Mouse (Mus musculus): Measurements from ENCODE around the gene Kirrel3. TPM values are rescaled to one million over a fixed set of nuclear protein-coding genes. Genes with fewer than 3 reads are reported as not detected.

Gene Kirrel3
- polyA plus RNA-seq, 1 experiment from 2014 or later: 0.06 TPM

GRCm38 (mm10) chr9:34843275-34843965, 357.7 kb downstream of the Kirrel3 start:
- Histone ChIP-seq H3K9me3 (replicated peaks; ENCODE audit: control insufficient read depth, low read length) (no peaks in the 10 kb centered on the region), H3K27ac (ENCODE audit: low read length) (no peak overlapping the region), H3K4me3 (ENCODE audit: low read depth, low read length) (no peak overlapping the region), H3K4me2 (ENCODE audit: low read depth, low read length) (no peak overlapping the region), H3K9ac (ENCODE audit: low read depth, low read length) (no peak overlapping the region), H3K4me1 (ENCODE audit: control insufficient read depth, low read depth, low read length) (no peaks in the 10 kb centered on the region), H3K36me3 (ENCODE audit: control insufficient read depth, insufficient read depth) (no peaks in the 10 kb centered on the region), H3K27me3 (ENCODE audit: control insufficient read depth, insufficient read depth, low read depth, low read length) (no peaks in the 10 kb centered on the region)
- no peak for ATAC-seq (ENCODE audit: low read depth)
- WGBS (ENCODE audit: insufficient replicate concordance): 59% methylated on average over 10 of the region's 10 CpGs

GRCm38 (mm10) chr9:34846440-34846839, 360.7 kb downstream of the Kirrel3 start:
- H3K27me3 ChIP-seq (ENCODE audit: control insufficient read depth, insufficient read depth, low read depth, low read length): no peaks in the 10 kb centered on the region
- no peaks in the 10 kb centered on the region for H3K36me3 ChIP-seq (ENCODE audit: control insufficient read depth, insufficient read depth)
- no peak overlapping the region for H3K4me2 ChIP-seq (ENCODE audit: low read depth, low read length)
- no peak overlapping the region for H3K4me3 ChIP-seq (ENCODE audit: low read depth, low read length)
- no peak overlapping the region for H3K27ac ChIP-seq (ENCODE audit: low read length)
- no peak overlapping the region for H3K9ac ChIP-seq (ENCODE audit: low read depth, low read length)
- no peak for ATAC-seq (ENCODE audit: low read depth)
- H3K4me1 ChIP-seq (ENCODE audit: control insufficient read depth, low read depth, low read length): no peaks in the 10 kb centered on the region
- H3K9me3 ChIP-seq (replicated peaks; ENCODE audit: control insufficient read depth, low read length): no peaks in the 10 kb centered on the region
- 23% methylated on average over 1 of the region's 1 CpGs for WGBS (ENCODE audit: insufficient replicate concordance)

GRCm38 (mm10) chr9:34847664-34848063, 362.0 kb downstream of the Kirrel3 start:
- WGBS (ENCODE audit: insufficient replicate concordance): 32% methylated on average over 5 of the region's 5 CpGs
- no peaks in the 10 kb centered on the region for H3K4me1 ChIP-seq (ENCODE audit: control insufficient read depth, low read depth, low read length)
- H3K36me3 ChIP-seq (ENCODE audit: control insufficient read depth, insufficient read depth): no peaks in the 10 kb centered on the region
- no peak overlapping the region for H3K4me3 ChIP-seq (ENCODE audit: low read depth, low read length)
- H3K9me3 ChIP-seq (replicated peaks; ENCODE audit: control insufficient read depth, low read length): no peaks in the 10 kb centered on the region
- ATAC-seq (ENCODE audit: low read depth): no peak
- H3K27me3 ChIP-seq (ENCODE audit: control insufficient read depth, insufficient read depth, low read depth, low read length): no peaks in the 10 kb centered on the region
- no peak overlapping the region for H3K27ac ChIP-seq (ENCODE audit: low read length)
- H3K9ac ChIP-seq (ENCODE audit: low read depth, low read length): no peak overlapping the region
- H3K4me2 ChIP-seq (ENCODE audit: low read depth, low read length): no peak overlapping the region

- no peaks in the 10 kb centered on the region for H3K4me1 ChIP-seq (ENCODE audit: control insufficient read depth, low read depth, low read length)
- no peaks in the 10 kb centered on the region for H3K36me3 ChIP-seq (ENCODE audit: control insufficient read depth, insufficient read depth)
- no peak overlapping the region for H3K4me3 ChIP-seq (ENCODE audit: low read depth, low read length)
- 71% methylated on average over 4 of the region's 4 CpGs for WGBS (ENCODE audit: insufficient replicate concordance)
- H3K9me3 ChIP-seq (replicated peaks; ENCODE audit: control insufficient read depth, low read length): no peaks in the 10 kb centered on the region
- no peak overlapping the region for H3K27ac ChIP-seq (ENCODE audit: low read length)
- H3K9ac ChIP-seq (ENCODE audit: low read depth, low read length): no peak overlapping the region
- no peaks in the 10 kb centered on the region for H3K27me3 ChIP-seq (ENCODE audit: control insufficient read depth, insufficient read depth, low read depth, low read length)
- ATAC-seq (ENCODE audit: low read depth): no peak
- no peak overlapping the region for H3K4me2 ChIP-seq (ENCODE audit: low read depth, low read length)
Observed at GRCm38 (mm10) chr9:34851136-34851535, 365.4 kb downstream of the Kirrel3 start.

GRCm38 (mm10) chr9:34857575-34857974, 371.9 kb downstream of the Kirrel3 start:
- Histone ChIP-seq H3K9ac (ENCODE audit: low read depth, low read length) (no peak overlapping the region), H3K27me3 (ENCODE audit: control insufficient read depth, insufficient read depth, low read depth, low read length) (no peaks in the 10 kb centered on the region), H3K27ac (ENCODE audit: low read length) (no peak overlapping the region), H3K4me1 (ENCODE audit: control insufficient read depth, low read depth, low read length) (no peaks in the 10 kb centered on the region), H3K4me2 (ENCODE audit: low read depth, low read length) (no peak overlapping the region), H3K36me3 (ENCODE audit: control insufficient read depth, insufficient read depth) (no peaks in the 10 kb centered on the region), H3K4me3 (ENCODE audit: low read depth, low read length) (no peak overlapping the region), H3K9me3 (replicated peaks; ENCODE audit: control insufficient read depth, low read length) (no peaks in the 10 kb centered on the region)
- no peak for ATAC-seq (ENCODE audit: low read depth)
- WGBS (ENCODE audit: insufficient replicate concordance): 50% methylated on average over 9 of the region's 9 CpGs

- H3K4me1 ChIP-seq (ENCODE audit: control insufficient read depth, low read depth, low read length): no peaks in the 10 kb centered on the region
- no peak overlapping the region for H3K27ac ChIP-seq (ENCODE audit: low read length)
- no peaks in the 10 kb centered on the region for H3K36me3 ChIP-seq (ENCODE audit: control insufficient read depth, insufficient read depth)
- 69% methylated on average over 10 of the region's 10 CpGs for WGBS (ENCODE audit: insufficient replicate concordance)
- H3K9me3 ChIP-seq (replicated peaks; ENCODE audit: control insufficient read depth, low read length): no peaks in the 10 kb centered on the region
- no peak overlapping the region for H3K4me2 ChIP-seq (ENCODE audit: low read depth, low read length)
- no peaks in the 10 kb centered on the region for H3K27me3 ChIP-seq (ENCODE audit: control insufficient read depth, insufficient read depth, low read depth, low read length)
- ATAC-seq (ENCODE audit: low read depth): no peak
- no peak overlapping the region for H3K9ac ChIP-seq (ENCODE audit: low read depth, low read length)
- no peak overlapping the region for H3K4me3 ChIP-seq (ENCODE audit: low read depth, low read length)
Observed at GRCm38 (mm10) chr9:34858071-34858470, 372.4 kb downstream of the Kirrel3 start.

GRCm38 (mm10) chr9:34860934-34861333, 375.2 kb downstream of the Kirrel3 start:
- H3K4me1 ChIP-seq (ENCODE audit: control insufficient read depth, low read depth, low read length): no peaks in the 10 kb centered on the region
- H3K4me3 ChIP-seq (ENCODE audit: low read depth, low read length): no peak overlapping the region
- H3K27ac ChIP-seq (ENCODE audit: low read length): no peak overlapping the region
- H3K9me3 ChIP-seq (replicated peaks; ENCODE audit: control insufficient read depth, low read length): no peaks in the 10 kb centered on the region
- H3K27me3 ChIP-seq (ENCODE audit: control insufficient read depth, insufficient read depth, low read depth, low read length): no peaks in the 10 kb centered on the region
- no peaks in the 10 kb centered on the region for H3K36me3 ChIP-seq (ENCODE audit: control insufficient read depth, insufficient read depth)
- H3K4me2 ChIP-seq (ENCODE audit: low read depth, low read length): no peak overlapping the region
- 29% methylated on average over 4 of the region's 4 CpGs for WGBS (ENCODE audit: insufficient replicate concordance)
- no peak overlapping the region for H3K9ac ChIP-seq (ENCODE audit: low read depth, low read length)
- ATAC-seq (ENCODE audit: low read depth): no peak

- no peaks in the 10 kb centered on the region for H3K4me1 ChIP-seq (ENCODE audit: control insufficient read depth, low read depth, low read length)
- no peaks in the 10 kb centered on the region for H3K36me3 ChIP-seq (ENCODE audit: control insufficient read depth, insufficient read depth)
- H3K9ac ChIP-seq (ENCODE audit: low read depth, low read length): no peak overlapping the region
- no peaks in the 10 kb centered on the region for H3K27me3 ChIP-seq (ENCODE audit: control insufficient read depth, insufficient read depth, low read depth, low read length)
- no peak overlapping the region for H3K4me2 ChIP-seq (ENCODE audit: low read depth, low read length)
- no peak overlapping the region for H3K4me3 ChIP-seq (ENCODE audit: low read depth, low read length)
- ATAC-seq (ENCODE audit: low read depth): no peak
- H3K9me3 ChIP-seq (replicated peaks; ENCODE audit: control insufficient read depth, low read length): no peaks in the 10 kb centered on the region
- WGBS (ENCODE audit: insufficient replicate concordance): 33% methylated on average over 2 of the region's 2 CpGs
- no peak overlapping the region for H3K27ac ChIP-seq (ENCODE audit: low read length)
Observed at GRCm38 (mm10) chr9:34861775-34862174, 376.1 kb downstream of the Kirrel3 start.

- Histone ChIP-seq H3K4me1 (ENCODE audit: control insufficient read depth, low read depth, low read length) (no peaks in the 10 kb centered on the region), H3K36me3 (ENCODE audit: control insufficient read depth, insufficient read depth) (no peaks in the 10 kb centered on the region), H3K27me3 (ENCODE audit: control insufficient read depth, insufficient read depth, low read depth, low read length) (no peaks in the 10 kb centered on the region), H3K27ac (ENCODE audit: low read length) (no peak overlapping the region), H3K4me2 (ENCODE audit: low read depth, low read length) (no peak overlapping the region), H3K9me3 (replicated peaks; ENCODE audit: control insufficient read depth, low read length) (no peaks in the 10 kb centered on the region), H3K4me3 (ENCODE audit: low read depth, low read length) (no peak overlapping the region), H3K9ac (ENCODE audit: low read depth, low read length) (no peak overlapping the region)
- ATAC-seq (ENCODE audit: low read depth): no peak
- 60% methylated on average over 6 of the region's 6 CpGs for WGBS (ENCODE audit: insufficient replicate concordance)
Observed at GRCm38 (mm10) chr9:34865606-34866005, 379.9 kb downstream of the Kirrel3 start.
